Mouse (Mus musculus) mature B cell (primary cell): ENCODE data around the gene Atp8a1.

ENCODE experiments used
- in situ Hi-C: fragments of 300-500 bp; cut with MboI; formaldehyde crosslinking; loops from 2 replicates; pipeline ENCODE4 v1.14.3; 2019

The Atp8a1 gene

GRCm38 (mm10) chr5:67847253-67848165 is at the start of gene Atp8a1:
Atp8a1 (minus strand) TSS chr5:67847434.
- in situ Hi-C loops, result no loop called here

DNA sequence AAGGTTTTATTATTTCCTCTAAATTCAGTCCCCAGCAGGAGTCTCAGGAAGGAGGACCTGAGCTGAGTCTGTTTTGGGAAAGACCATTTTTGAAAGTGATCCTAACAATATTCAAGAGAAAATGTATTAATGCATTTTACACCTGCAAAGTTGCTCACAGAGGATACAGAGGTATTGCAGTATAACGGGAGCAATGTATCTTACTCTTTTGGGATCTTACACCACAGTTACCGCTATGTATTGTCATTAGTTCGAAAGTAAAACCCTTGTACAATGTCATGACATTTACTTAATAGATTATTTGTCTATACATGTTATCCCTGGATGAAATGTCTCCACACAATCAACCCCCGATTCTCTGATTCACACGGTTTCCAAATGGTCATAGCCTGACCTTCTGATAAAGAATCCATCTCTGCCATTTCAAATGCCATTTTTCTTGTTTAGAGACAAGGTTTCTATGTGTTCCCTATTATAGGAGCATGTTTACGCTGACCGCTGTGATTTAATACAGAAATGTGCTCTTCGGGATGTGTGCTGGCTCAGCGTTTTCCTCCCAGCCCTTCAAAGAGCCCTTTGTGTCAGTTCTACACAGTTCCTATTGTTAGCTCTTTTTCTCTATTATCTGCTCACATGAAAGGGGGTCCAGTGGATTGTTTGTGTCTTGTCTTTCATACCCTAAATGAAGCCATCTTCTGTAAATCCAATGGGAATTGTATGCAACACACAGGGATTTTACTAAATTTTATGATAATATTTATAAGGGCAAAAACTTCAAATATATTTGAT is 37.4 kb upstream of the Atp8a1 start:
- in situ Hi-C loops, result no loop called here

DNA sequence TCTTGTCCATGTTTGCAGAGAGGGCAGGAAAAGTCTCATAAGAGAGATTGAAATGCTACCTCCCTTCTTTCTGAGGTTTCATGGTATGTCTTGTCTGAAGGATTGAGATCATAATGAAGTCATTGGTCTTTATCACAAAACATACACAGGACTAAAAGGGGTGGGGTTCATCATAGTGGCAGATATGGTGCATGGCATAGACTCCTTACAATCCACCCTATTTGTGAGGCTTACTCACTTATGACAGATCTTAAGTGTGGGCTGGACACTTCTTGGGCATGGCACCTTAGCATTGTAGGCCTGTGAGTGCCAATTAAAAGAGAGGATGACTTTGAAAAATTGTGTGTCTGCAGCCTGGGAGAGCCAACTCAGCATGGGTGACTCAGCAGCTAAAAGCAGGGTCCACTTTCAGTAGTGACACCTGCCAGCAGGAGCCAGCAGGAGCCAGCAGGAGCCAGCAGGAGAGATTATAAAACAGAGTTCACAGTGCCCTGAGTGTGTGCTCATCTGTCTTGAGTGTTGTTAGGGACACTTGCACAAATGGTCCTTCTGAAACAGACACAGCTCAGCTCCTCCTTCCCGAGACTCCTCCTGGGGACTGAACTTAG is 36.4 kb upstream of the Atp8a1 start:
- in situ Hi-C loops, result no loop called here

- in situ Hi-C loops, result no loop called here
These were observed 24.2 kb upstream of the Atp8a1 start for GRCm38 (mm10) chr5:67871414-67871813.

GRCm38 (mm10) chr5:67866221-67866620 is 19.0 kb upstream of the Atp8a1 start:
- in situ Hi-C loops, result no loop called here

GRCm38 (mm10) chr5:67865670-67866069 is 18.4 kb upstream of the Atp8a1 start:
- in situ Hi-C loops, result no loop called here

- in situ Hi-C loops, result no loop called here
These were observed 17.4 kb upstream of the Atp8a1 start for GRCm38 (mm10) chr5:67864508-67865060.

DNA sequence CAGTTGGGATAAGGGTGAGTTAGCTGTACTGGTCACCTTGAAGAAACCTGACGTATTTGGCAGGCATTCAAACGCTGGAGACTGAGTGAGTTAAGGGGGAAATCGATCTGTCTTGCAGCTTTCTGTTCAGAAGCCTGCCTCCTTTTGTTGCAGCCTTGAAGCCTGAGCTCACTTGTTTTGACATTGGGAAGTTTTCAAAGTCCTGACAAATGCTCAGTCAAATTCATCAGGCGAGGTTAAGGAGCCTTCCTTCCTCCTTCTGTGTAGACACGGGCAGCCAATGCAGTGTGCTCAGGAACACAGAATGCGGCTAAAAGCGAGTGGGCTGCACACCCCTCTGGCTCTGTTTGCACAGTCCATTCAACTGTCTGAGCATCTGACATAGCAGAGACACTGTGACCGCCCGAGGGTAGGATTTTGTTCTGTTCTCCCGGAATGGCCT is 16.7 kb upstream of the Atp8a1 start:
- in situ Hi-C loops, result no loop called here

DNA sequence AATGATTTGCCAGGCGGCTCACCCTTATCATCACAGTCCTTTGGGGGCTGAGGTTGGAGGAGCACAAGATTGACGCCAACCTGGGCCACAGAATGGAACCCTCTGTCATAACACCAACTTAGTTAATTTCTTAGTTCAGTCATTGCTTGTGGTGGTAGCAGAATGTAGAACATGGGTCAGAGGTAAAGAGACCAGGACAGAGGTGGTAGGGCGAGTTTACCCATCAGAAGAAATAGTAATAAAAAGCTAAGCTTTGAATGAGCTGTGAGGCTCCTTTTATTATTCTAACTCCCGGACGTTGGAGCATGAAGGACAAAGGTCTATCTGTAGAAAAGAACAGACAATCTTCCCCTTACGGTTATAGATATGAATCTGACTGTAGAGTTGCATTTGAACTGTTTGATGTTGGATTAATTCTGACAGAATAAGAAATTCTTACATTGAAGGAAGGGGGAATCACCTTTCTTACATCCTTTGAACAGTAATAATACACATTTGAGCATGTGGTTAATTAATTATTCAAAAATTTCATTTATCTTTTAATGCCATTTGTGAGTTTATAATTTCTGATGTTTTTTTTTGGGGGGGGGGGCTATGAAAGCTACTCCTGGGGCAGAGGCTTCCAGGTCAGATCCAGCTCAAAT is 7.9 kb upstream of the Atp8a1 start:
- in situ Hi-C loops, result no loop called here

DNA sequence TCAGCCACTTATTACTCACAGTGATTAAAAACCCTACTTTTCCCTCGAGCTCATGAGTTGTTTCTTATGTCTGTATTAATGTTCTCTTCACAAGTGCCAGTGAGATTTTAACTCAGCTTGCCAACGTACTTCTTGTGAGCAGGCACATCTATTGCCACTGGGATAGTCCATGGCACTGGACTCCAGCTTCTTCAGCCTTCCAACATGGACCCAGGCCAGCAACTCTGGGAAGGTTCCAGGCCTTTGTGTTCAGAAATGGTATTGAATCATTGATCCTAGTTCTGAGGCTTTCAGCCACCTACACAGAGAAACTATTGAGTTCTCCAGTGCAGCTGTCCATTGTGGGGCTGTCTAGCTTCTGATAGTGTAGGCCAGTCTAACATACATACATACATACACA is 5.6 kb upstream of the Atp8a1 start:
- in situ Hi-C loops, result no loop called here

GRCm38 (mm10) chr5:67849411-67849810 is 2.2 kb upstream of the Atp8a1 start:
- in situ Hi-C loops, result no loop called here

GRCm38 (mm10) chr5:67848511-67849014 is 1.3 kb upstream of the Atp8a1 start:
- in situ Hi-C loops, result no loop called here

DNA sequence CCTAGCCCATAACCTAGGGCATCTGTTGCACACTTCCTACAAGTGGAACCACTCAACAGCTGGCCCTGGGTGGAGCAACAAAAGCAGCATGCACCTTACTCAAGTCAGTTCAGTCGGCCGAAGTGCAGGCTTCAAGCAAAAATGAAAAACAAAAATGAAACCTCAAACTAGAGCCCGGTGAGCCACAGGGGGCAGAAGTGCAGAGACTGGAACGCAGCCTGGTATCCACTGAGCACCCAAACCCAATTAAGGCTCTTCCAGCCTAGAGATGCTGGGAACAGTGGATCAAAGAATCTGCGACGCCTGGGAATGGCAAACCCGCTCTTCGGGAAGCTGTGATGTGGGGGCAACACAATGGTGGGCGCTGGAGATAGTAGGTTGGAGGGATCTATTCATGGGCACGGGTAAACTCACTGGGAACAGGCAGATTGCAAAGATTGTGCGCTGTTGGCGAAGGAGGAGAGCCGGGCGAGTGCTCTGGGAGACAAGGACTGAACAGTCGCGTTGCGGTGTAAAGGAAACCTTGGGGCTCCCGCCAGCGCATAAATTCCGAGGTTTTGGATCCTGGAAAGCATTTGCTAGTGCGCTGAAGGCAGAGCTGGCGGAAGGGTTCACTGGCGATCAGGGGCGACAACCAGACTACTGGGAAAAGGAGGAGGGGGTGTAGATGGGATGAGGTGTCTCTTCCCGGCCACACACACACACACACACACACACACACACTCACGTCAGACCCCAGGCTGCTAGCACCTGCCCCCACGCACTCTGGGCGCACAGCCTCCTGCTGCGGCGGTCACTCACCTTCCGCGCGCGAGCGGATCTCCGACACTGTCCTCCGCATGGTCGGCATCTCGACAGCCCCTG is 641 bp downstream of the Atp8a1 start:
- in situ Hi-C loops, result no loop called here

DNA sequence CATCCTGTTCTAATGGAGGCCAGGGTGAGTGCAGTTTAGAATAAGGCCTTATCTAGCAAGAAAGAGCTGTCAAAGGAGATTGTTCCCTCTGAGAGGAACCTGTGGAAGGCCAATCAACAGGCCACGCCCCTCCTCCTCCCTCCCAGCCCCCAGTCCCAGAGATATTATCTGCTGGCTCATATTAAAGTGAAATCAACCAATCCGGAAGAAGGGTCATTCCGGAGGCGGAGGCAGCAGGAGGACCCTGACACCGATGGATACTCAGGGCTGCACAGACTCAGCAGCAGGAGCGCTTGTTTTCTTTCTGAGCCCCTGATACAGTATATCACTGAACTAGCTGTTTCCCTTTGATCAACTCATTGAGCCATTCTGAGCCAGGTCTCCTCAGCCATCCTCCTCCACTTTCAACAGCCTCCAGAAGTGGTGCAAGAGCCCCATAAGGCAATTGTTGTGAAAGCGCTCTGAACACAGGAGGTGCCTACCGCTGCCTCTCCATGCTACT is 2.0 kb downstream of the Atp8a1 start:
- in situ Hi-C loops, result no loop called here

GRCm38 (mm10) chr5:67844070-67844469 is 3.2 kb downstream of the Atp8a1 start:
- in situ Hi-C loops, result no loop called here

DNA sequence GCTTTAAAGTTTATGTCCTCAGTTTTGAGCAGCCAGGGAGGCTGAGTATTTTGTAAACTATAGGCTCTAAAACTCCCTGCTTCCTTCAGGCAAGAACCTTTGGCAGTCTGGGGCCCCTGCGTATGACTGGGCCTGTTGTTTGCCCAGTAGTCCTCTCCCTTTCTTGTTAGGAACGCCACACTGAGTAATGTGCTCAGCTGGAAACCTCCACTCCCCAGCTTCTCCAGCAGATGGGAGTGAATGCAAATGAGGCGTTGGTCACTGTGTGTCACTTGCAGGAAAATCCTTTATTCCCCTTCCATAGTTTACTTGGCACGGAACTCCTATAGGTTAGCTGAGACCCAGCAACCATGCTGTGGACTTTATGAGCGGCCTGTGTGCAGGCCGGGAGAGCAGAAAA is 4.9 kb downstream of the Atp8a1 start:
- in situ Hi-C loops, result no loop called here

- in situ Hi-C loops, result no loop called here
These were observed 13.4 kb downstream of the Atp8a1 start for GRCm38 (mm10) chr5:67833841-67834240.

DNA sequence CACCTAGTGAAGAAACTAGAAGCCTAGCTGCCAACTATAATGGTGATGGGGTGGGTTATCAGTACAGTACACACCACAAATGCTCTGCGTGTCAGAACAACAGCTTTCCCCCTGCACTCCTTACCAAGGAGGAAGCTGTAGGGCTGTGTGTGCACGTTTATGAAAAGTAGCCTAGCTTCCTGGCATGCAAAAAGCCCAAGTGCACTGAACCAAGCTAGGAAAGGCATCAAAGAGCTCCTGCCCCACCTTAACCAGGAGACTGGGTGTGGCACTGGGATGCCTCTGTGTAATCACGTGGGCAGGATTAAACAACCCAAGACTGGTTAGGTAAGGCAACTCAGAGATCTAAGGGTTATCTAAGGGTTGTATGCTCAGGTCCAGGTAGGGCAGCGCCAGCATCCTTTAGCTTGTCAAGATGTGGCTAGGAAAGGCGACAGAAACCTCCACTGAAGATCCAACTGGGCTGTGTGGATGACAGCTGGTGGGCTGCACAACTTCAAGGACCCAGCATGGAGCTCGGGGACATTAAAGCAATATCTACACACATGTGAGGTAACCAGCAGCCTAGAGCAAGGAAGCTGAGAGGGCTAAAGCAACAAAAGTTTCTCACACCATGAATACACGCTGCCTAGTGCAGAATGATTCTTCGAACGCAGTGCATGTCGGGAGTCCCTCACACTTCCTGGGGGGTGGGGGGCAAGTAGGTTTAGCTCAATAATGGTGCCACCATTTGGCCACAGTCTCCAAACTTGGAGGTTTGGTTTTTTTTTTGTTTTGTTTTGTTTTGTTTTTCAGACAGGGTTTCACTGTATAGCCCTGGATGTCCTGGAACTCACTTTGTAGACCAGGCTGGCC is 15.7 kb downstream of the Atp8a1 start:
- in situ Hi-C loops, result no loop called here

DNA sequence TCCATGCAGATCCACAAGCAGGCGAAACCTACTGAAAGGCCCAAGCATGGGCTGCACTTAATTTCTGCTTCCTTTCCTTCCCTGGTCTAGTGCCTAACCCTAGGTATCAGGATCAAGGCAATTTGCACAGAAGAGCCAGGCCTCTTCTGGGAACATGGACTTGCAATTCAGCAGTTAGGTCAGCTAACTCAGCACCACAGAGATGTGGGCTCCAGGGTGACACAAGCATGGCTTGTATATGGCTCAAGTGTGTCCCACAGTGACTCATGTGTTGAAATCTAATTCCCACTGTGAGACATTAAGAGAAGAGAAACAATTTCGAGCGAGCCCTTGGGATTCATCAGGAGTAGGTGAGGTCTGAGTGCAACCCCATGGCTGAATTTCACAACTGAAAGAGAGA is 18.9 kb downstream of the Atp8a1 start:
- in situ Hi-C loops, result no loop called here
